Mouse (Mus musculus) neutrophil, adult 5-6 weeks (primary cell): Measurements from ENCODE around the gene Gm21970. TPM values are rescaled to one million over a fixed set of nuclear protein-coding genes. Genes with fewer than 3 reads are reported as not detected.

Experiments
- ATAC-seq: fragments of 151-379, 151-347 bp; 2 replicates; pipeline ENCODE4 v1.8.0; 2017; ENCODE audit warnings: mild to moderate bottlenecking, moderate TSS enrichment; ENCODE audit not compliant: insufficient number of reproducible peaks, poor library complexity, low FRiP score, severe bottlenecking; ENCODE audit errors: extremely low read depth
- total RNA-seq: library from RNA; stranded (forward); fragments of 200-1000 nt; gene quantifications from 2 replicates; pipeline ENCODE4 v1.2.3, GENCODE M21; 2017

The Gm21970 gene
- total RNA-seq, 1 experiment from 2014 or later: not detected

- ATAC-seq: peak; percentile 42
Measured at GRCm38 (mm10) chr16:91451949-91452348, 60.4 kb downstream of the Gm21970 start.

- 0 out of 2 replicates have a peak, but pooled peaks have one; percentile 5 for ATAC-seq
Measured at GRCm38 (mm10) chr16:91452363-91452896, 60.9 kb downstream of the Gm21970 start.

- no peak for ATAC-seq
Measured at GRCm38 (mm10) chr16:91455868-91456267, 64.3 kb downstream of the Gm21970 start.

GRCm38 (mm10) chr16:91458301-91458746 is 66.8 kb downstream of the Gm21970 start:
- peak; percentile 3; the same call in 1 of the 2 replicates for ATAC-seq

GRCm38 (mm10) chr16:91458976-91459375 is 67.5 kb downstream of the Gm21970 start:
- no peak for ATAC-seq

GRCm38 (mm10) chr16:91459396-91459795 is 67.9 kb downstream of the Gm21970 start:
- ATAC-seq: 0 out of 2 replicates have a peak, but pooled peaks have one; percentile 27

- ATAC-seq: no peak
Measured at GRCm38 (mm10) chr16:91459841-91460370, 68.4 kb downstream of the Gm21970 start.

GRCm38 (mm10) chr16:91461066-91461638 is 69.6 kb downstream of the Gm21970 start:
- ATAC-seq: no peak

- no peak for ATAC-seq
Measured at GRCm38 (mm10) chr16:91461773-91462181, 70.3 kb downstream of the Gm21970 start.

GRCm38 (mm10) chr16:91462644-91463043 is 71.1 kb downstream of the Gm21970 start:
- ATAC-seq: no peak

GRCm38 (mm10) chr16:91463400-91463799 is 71.9 kb downstream of the Gm21970 start:
- ATAC-seq: no peak

GRCm38 (mm10) chr16:91463836-91464400 is 72.4 kb downstream of the Gm21970 start:
- no peak for ATAC-seq

- peak; percentile 83 for ATAC-seq
Measured at GRCm38 (mm10) chr16:91464594-91465504, 73.3 kb downstream of the Gm21970 start.

GRCm38 (mm10) chr16:91465505-91466240 is 74.2 kb downstream of the Gm21970 start:
- no peak for ATAC-seq

- no peak for ATAC-seq
Measured at GRCm38 (mm10) chr16:91466566-91466965, 75.0 kb downstream of the Gm21970 start.
